Mouse (Mus musculus) ES-CJ7 (cell line): ENCODE results near the gene Dctn1.

Source experiments
- DNase-seq: peaks from one replicate; pipeline ENCODE4 v3.0.0; 2011; ENCODE audit warnings: low read depth, low spot score

Gene Dctn1

GRCm38 (mm10) chr6:83165607-83166242 is at the start of gene Dctn1:
Dctn1 (plus strand) TSS chr6:83165920.
- peak; percentile 96 for DNase-seq

- no peak for DNase-seq
Observed at GRCm38 (mm10) chr6:83116373-83117164, 49.2 kb upstream of the Dctn1 start.

GRCm38 (mm10) chr6:83117165-83117438 is 48.6 kb upstream of the Dctn1 start:
- no peak for DNase-seq

- no peak for DNase-seq
Observed at GRCm38 (mm10) chr6:83117616-83118015, 48.1 kb upstream of the Dctn1 start.

GRCm38 (mm10) chr6:83118369-83118768 is 47.4 kb upstream of the Dctn1 start:
- no peak for DNase-seq

GRCm38 (mm10) chr6:83118825-83119733 is 46.6 kb upstream of the Dctn1 start:
- DNase-seq = no peak

GRCm38 (mm10) chr6:83119734-83120051 is 46.0 kb upstream of the Dctn1 start:
- DNase-seq = no peak

GRCm38 (mm10) chr6:83120930-83121862 is 44.5 kb upstream of the Dctn1 start, which contains the start of gene Wbp1:
Wbp1 (minus strand) TSS chr6:83121559.
- DNase-seq = peak; percentile 100

GRCm38 (mm10) chr6:83121863-83122710 is 43.6 kb upstream of the Dctn1 start:
- no peak for DNase-seq

GRCm38 (mm10) chr6:83122961-83123360 is 42.8 kb upstream of the Dctn1 start:
- DNase-seq = no peak

- DNase-seq = peak; percentile 97
Observed at GRCm38 (mm10) chr6:83124851-83125312, 40.8 kb upstream of the Dctn1 start.

GRCm38 (mm10) chr6:83125331-83125730 is 40.4 kb upstream of the Dctn1 start, which contains the start of gene Ino80b:
Ino80b (minus strand) TSS chr6:83125431.
- DNase-seq = no peak

GRCm38 (mm10) chr6:83127419-83127818 is 38.3 kb upstream of the Dctn1 start:
- peak; percentile 47 for DNase-seq

GRCm38 (mm10) chr6:83131469-83132034 is 34.2 kb upstream of the Dctn1 start:
- no peak for DNase-seq

GRCm38 (mm10) chr6:83132176-83132919 is 33.4 kb upstream of the Dctn1 start:
- peak; percentile 35 for DNase-seq

- no peak for DNase-seq
Observed at GRCm38 (mm10) chr6:83134226-83134625, 31.5 kb upstream of the Dctn1 start.

- DNase-seq = no peak
Observed at GRCm38 (mm10) chr6:83134951-83135513, 30.7 kb upstream of the Dctn1 start, which contains the start of gene Rtkn. Rtkn (plus strand) TSS chr6:83135463.

- peak; percentile 34 for DNase-seq
Observed at GRCm38 (mm10) chr6:83135571-83136161, 30.1 kb upstream of the Dctn1 start.
